Mouse (Mus musculus): ENCODE measurements around the gene Dohh. TPM values are rescaled to one million over a fixed set of nuclear protein-coding genes. Genes with fewer than 3 reads are reported as not detected.

Dohh gene
- polyA plus RNA-seq, 1 experiment = 52.9 TPM

GRCm38 (mm10) chr10:81406504-81407440, 22.5 kb downstream of the Dohh start:
- no peak overlapping the region for H3K27ac ChIP-seq (ENCODE audit: insufficient read depth, low read length)
- H3K27me3 ChIP-seq (ENCODE audit: control insufficient read depth, insufficient read depth, low read length, poor library complexity, severe bottlenecking) = no peaks in the 10 kb centered on the region
- no peak for TF ChIP-seq EP300 (IDR thresholded peaks at IDR 0.05; ENCODE audit: insufficient read depth, low read depth, low read length)
- TF ChIP-seq POLR2A (IDR thresholded peaks at IDR 0.05; ENCODE audit: insufficient read depth, low read length) = no peak
- no peak for TF ChIP-seq CTCF (IDR thresholded peaks at IDR 0.05; ENCODE audit: low read depth, low read length)
- no peak overlapping the region for H3K9ac ChIP-seq (ENCODE audit: low read depth, poor library complexity, severe bottlenecking)
- H3K36me3 ChIP-seq (ENCODE audit: control insufficient read depth, insufficient read depth, low read length, poor library complexity, severe bottlenecking) = no peaks in the 10 kb centered on the region
- H3K4me3 ChIP-seq (ENCODE audit: low read depth, low read length) = no peak overlapping the region
- H3K9me3 ChIP-seq (replicated peaks; ENCODE audit: control insufficient read depth, insufficient read depth, low read length, poor library complexity, severe bottlenecking) = no peaks in the 10 kb centered on the region
- peaks cover 22% of the 10 kb centered on the region for H3K4me1 ChIP-seq (ENCODE audit: control insufficient read depth, insufficient read depth, low read length)

GRCm38 (mm10) chr10:81407539-81408423, 23.6 kb downstream of the Dohh start:
- Histone ChIP-seq H3K9ac (ENCODE audit: low read depth, poor library complexity, severe bottlenecking) (no peak overlapping the region), H3K27me3 (ENCODE audit: control insufficient read depth, insufficient read depth, low read length, poor library complexity, severe bottlenecking) (no peaks in the 10 kb centered on the region), H3K9me3 (replicated peaks; ENCODE audit: control insufficient read depth, insufficient read depth, low read length, poor library complexity, severe bottlenecking) (no peaks in the 10 kb centered on the region), H3K27ac (ENCODE audit: insufficient read depth, low read length) (no peak overlapping the region), H3K36me3 (ENCODE audit: control insufficient read depth, insufficient read depth, low read length, poor library complexity, severe bottlenecking) (no peaks in the 10 kb centered on the region), H3K4me3 (ENCODE audit: low read depth, low read length) (peak overlapping the region; percentile 36), H3K4me1 (ENCODE audit: control insufficient read depth, insufficient read depth, low read length) (peaks cover 24% of the 10 kb centered on the region)
- TF ChIP-seq EP300 (IDR thresholded peaks at IDR 0.05; ENCODE audit: insufficient read depth, low read depth, low read length) (no peak), POLR2A (IDR thresholded peaks at IDR 0.05; ENCODE audit: insufficient read depth, low read length) (no peak), CTCF (IDR thresholded peaks at IDR 0.05; ENCODE audit: low read depth, low read length) (no peak)

- Histone ChIP-seq H3K4me3 (ENCODE audit: low read depth, low read length) (0 out of 2 replicates have a peak overlapping the region, but pooled peaks have one; percentile 18), H3K27ac (ENCODE audit: insufficient read depth, low read length) (no peak overlapping the region), H3K27me3 (ENCODE audit: control insufficient read depth, insufficient read depth, low read length, poor library complexity, severe bottlenecking) (no peaks in the 10 kb centered on the region), H3K36me3 (ENCODE audit: control insufficient read depth, insufficient read depth, low read length, poor library complexity, severe bottlenecking) (no peaks in the 10 kb centered on the region), H3K9me3 (replicated peaks; ENCODE audit: control insufficient read depth, insufficient read depth, low read length, poor library complexity, severe bottlenecking) (no peaks in the 10 kb centered on the region), H3K9ac (ENCODE audit: low read depth, poor library complexity, severe bottlenecking) (no peak overlapping the region), H3K4me1 (ENCODE audit: control insufficient read depth, insufficient read depth, low read length) (peaks cover 25% of the 10 kb centered on the region)
- no peak for TF ChIP-seq CTCF (IDR thresholded peaks at IDR 0.05; ENCODE audit: low read depth, low read length)
- TF ChIP-seq EP300 (IDR thresholded peaks at IDR 0.05; ENCODE audit: insufficient read depth, low read depth, low read length) = no peak
- TF ChIP-seq POLR2A (IDR thresholded peaks at IDR 0.05; ENCODE audit: insufficient read depth, low read length) = no peak
These were observed 24.1 kb downstream of the Dohh start for GRCm38 (mm10) chr10:81408424-81408729.

- no peaks in the 10 kb centered on the region for H3K27me3 ChIP-seq (ENCODE audit: control insufficient read depth, insufficient read depth, low read length, poor library complexity, severe bottlenecking)
- 0 out of 2 replicates have a peak overlapping the region, but pooled peaks have one; percentile 21 for H3K27ac ChIP-seq (ENCODE audit: insufficient read depth, low read length)
- TF ChIP-seq EP300 (IDR thresholded peaks at IDR 0.05; ENCODE audit: insufficient read depth, low read depth, low read length) (no peak), CTCF (IDR thresholded peaks at IDR 0.05; ENCODE audit: low read depth, low read length) (no peak), POLR2A (IDR thresholded peaks at IDR 0.05; ENCODE audit: insufficient read depth, low read length) (no peak)
- H3K4me1 ChIP-seq (ENCODE audit: control insufficient read depth, insufficient read depth, low read length) = peaks cover 28% of the 10 kb centered on the region
- no peak overlapping the region for H3K9ac ChIP-seq (ENCODE audit: low read depth, poor library complexity, severe bottlenecking)
- no peaks in the 10 kb centered on the region for H3K36me3 ChIP-seq (ENCODE audit: control insufficient read depth, insufficient read depth, low read length, poor library complexity, severe bottlenecking)
- H3K4me3 ChIP-seq (ENCODE audit: low read depth, low read length) = 0 out of 2 replicates have a peak overlapping the region, but pooled peaks have one; percentile 18
- H3K9me3 ChIP-seq (replicated peaks; ENCODE audit: control insufficient read depth, insufficient read depth, low read length, poor library complexity, severe bottlenecking) = no peaks in the 10 kb centered on the region
These were observed 24.7 kb downstream of the Dohh start for GRCm38 (mm10) chr10:81408871-81409291.

- no peaks in the 10 kb centered on the region for H3K27me3 ChIP-seq (ENCODE audit: control insufficient read depth, insufficient read depth, low read length, poor library complexity, severe bottlenecking)
These were observed 25.1 kb downstream of the Dohh start for GRCm38 (mm10) chr10:81409330-81409729.

More at GRCm38 (mm10) chr10:81409330-81409729, 25.1 kb downstream of the Dohh start:
- no peak for TF ChIP-seq CTCF (IDR thresholded peaks at IDR 0.05; ENCODE audit: low read depth, low read length)
- no peak for TF ChIP-seq POLR2A (IDR thresholded peaks at IDR 0.05; ENCODE audit: insufficient read depth, low read length)
- no peak for TF ChIP-seq EP300 (IDR thresholded peaks at IDR 0.05; ENCODE audit: insufficient read depth, low read depth, low read length)
- no peaks in the 10 kb centered on the region for H3K9me3 ChIP-seq (replicated peaks; ENCODE audit: control insufficient read depth, insufficient read depth, low read length, poor library complexity, severe bottlenecking)
- peaks cover 28% of the 10 kb centered on the region for H3K4me1 ChIP-seq (ENCODE audit: control insufficient read depth, insufficient read depth, low read length)
- H3K9ac ChIP-seq (ENCODE audit: low read depth, poor library complexity, severe bottlenecking) = no peak overlapping the region
- peak overlapping the region; percentile 46 for H3K27ac ChIP-seq (ENCODE audit: insufficient read depth, low read length)
- H3K4me3 ChIP-seq (ENCODE audit: low read depth, low read length) = peak overlapping the region; percentile 42
- H3K36me3 ChIP-seq (ENCODE audit: control insufficient read depth, insufficient read depth, low read length, poor library complexity, severe bottlenecking) = no peaks in the 10 kb centered on the region
